Mouse (Mus musculus): ENCODE measurements around the gene Extl2.

Gene Extl2

GRCm38 (mm10) chr3:116006978-116007940 is at the start of gene Extl2, which contains the start of gene Slc30a7:
Gene Extl2 (plus strand): TSS chr3:116007462.
Gene Slc30a7 (minus strand): TSS chr3:116007406.
- DNase-seq (ENCODE audit: low read depth, low spot score) = peak; percentile 80

DNA sequence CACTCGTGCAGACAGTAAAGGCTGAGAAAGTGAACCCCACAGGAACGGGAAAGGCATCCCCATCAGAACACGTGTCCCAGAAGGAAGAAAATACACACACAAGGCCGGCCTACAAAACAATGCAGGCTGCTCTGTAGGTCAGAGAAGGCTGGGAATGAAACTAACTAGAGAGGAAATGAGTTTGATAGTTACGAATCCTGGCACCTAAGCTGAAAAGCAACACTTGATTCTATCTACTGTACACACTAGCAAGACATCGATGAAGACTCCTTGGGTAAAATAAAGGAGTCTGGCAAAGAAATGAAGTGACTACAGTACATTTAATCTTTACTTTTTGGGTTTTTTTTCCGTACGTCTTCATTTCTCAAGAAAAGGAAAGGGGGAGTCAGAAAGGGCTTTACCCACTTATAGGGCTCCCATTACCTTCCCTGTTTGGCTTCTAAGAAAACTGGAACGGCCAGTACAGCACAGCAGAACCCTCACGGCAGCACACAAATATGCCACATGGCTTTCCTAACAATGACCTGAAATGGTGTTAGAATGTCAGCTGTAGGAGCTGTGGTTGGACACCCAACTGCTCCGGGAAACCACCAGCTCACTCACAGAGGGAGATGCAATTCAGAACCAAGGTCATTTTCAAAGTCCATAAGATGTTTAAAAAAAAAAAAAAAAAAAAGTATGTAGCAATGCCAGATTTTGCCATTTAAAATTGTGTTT is 45.8 kb upstream of the Extl2 start:
- no peak for DNase-seq (ENCODE audit: low read depth, low spot score)

DNA sequence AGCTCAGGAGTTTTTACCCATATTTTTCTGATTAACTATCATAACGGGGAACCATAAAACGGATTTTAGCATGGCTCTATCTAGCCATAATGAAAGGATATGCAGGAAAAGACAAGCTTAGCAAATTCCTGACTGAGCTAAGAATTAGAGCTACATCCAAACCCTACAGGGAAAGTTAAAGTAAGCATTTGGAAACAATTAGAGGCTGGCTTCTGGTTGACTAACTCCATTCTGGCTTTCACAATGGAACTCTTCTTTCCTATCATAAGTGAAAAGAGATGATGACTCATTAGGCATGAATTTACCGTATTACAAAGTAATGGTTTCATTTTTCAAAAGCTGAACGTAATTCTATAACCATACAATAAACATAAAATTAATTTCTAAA is 45.2 kb upstream of the Extl2 start:
- no peak for DNase-seq (ENCODE audit: low read depth, low spot score)

DNA sequence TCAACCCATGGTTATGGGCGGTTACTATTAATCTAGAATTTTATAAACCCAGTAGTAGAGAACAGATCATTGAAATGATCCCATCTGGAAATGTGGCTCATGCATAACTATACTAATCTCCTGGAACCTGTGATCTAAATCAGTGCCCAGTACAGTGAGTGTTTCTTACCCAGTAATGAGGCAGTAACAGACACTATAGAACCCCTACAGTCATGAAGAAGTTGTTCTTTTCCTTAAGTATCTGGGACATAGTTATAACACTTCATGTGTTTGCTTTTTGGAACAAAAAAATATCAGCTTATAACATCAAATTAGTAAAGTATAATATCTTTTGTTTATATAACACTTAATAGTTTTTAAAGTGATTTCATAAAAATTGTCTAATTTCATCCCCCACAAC is 43.7 kb upstream of the Extl2 start:
- DNase-seq (ENCODE audit: low read depth, low spot score) = no peak

DNA sequence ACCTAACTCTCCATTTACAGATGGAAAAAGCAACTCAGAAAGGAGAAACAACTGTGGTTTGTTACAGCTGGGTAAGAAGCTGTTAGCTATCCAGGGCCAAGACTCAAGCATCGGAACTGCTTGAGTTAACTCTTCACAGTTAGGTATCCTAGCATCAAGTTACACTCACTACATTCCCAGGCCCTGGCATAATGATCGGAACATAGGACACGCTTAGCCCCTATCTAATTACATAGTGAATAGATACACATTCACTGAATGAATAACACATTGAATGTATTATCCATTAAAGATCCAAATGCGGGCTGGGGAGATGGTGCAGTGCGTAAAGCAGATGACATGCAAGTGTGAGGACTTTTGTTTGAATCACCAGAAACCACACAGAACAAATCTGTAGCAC is 43.2 kb upstream of the Extl2 start:
- DNase-seq (ENCODE audit: low read depth, low spot score) = no peak

DNA sequence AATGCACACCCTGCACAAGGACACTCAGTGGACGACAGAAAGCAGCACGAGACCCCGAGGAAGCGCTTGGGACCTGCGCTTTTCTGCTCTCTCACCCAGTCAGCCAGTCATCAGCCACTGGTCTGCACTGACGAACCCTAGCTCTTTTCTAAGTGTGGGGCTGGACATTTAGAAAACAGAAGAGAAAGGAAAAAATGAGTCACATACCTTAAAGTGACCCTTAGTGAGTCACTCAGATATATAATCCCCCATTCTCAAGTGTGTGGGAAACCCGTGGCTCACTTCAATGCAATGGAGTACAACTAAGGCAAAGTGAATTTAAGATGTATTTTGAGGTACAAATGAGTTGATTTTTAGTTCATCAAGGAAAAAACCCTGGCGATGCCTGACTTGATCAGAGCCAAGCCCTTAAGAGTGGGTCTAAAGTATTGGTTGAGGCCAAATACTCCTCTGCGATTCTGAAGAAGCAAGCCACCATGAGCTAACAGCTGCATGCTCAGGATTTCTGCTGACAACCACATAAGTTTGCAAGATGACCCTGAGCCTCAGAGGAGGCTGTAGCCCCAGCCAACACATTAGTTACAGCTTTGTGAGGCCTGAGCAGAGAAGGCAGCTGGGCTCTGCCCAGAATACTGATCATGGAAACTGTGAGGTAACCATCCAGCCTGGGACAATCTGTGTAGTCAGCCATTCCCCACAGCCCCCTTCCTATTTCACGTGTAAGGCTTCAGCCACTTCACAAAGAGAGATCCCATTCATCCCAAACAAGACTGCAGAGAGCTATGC is 38.3 kb upstream of the Extl2 start:
- no peak for DNase-seq (ENCODE audit: low read depth, low spot score)

- DNase-seq (ENCODE audit: low read depth, low spot score) = peak; percentile 51
Observed at GRCm38 (mm10) chr3:115971045-115971785, 36.0 kb upstream of the Extl2 start.

GRCm38 (mm10) chr3:115971891-115972646 is 35.2 kb upstream of the Extl2 start:
- DNase-seq (ENCODE audit: low read depth, low spot score) = peak; percentile 82

DNA sequence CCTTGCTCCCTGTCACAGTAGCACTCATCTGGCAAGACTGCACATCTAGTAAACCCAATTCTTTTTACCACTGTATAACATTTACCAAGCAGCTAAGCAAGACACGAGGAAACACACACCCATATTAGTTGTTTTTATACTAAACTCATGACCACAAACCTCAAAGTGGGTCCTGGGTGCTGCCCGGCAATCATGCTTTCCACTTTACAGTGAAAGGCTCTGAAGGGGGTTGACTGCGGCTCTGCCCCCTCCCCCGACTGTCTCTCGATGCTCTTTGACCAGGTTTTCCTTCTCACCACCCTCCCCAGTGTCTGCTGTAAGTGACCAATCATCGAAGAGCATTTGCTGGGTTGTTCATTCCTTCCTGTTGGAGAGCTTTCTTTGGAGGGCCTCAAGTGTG is 33.0 kb upstream of the Extl2 start:
- peak; percentile 66 for DNase-seq (ENCODE audit: low read depth, low spot score)

DNA sequence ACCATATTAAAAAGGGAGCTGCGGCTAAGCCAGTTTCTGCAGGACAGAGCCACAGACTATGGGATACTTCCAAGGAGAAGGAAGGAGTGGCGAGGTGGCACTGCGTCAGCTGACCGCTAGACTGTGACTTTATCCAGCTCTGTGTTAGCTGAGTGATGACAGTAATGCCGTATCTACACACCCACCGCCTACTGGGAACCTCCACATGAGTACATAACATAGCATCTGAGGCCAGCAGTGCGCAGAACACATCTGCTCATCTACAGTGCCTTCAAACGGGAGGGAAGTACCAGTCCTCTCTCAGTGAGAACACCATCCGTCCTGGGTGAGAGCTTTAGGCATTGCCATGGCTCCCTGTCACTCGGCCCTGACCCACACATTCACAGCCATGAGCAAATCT is 32.3 kb upstream of the Extl2 start:
- DNase-seq (ENCODE audit: low read depth, low spot score) = peak; percentile 57

DNA sequence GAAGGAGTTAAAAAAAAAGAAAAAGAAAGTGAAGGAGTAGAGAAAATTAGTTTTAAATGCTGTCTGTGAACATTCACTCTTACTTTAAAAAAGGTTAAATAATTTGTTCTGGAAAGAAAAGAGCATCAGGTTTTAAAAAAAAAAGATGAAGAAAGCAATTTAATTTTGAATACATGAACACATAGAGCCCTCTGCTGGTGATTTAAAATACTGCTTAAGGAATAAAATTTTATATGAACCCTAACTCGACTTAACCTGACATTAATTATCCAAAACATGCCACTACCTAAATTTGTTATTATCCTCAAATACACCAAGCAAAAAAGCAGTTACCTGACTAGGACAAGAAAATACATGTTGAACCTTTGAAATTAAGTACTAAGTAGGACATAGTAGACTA is 28.3 kb upstream of the Extl2 start:
- peak; percentile 70 for DNase-seq (ENCODE audit: low read depth, low spot score)

- no peak for DNase-seq (ENCODE audit: low read depth, low spot score)
Observed at GRCm38 (mm10) chr3:115983217-115983616, 24.0 kb upstream of the Extl2 start.

GRCm38 (mm10) chr3:115984653-115985052 is 22.6 kb upstream of the Extl2 start:
- DNase-seq (ENCODE audit: low read depth, low spot score) = no peak

- no peak for DNase-seq (ENCODE audit: low read depth, low spot score)
Observed at GRCm38 (mm10) chr3:115985183-115985892, 21.9 kb upstream of the Extl2 start.

DNA sequence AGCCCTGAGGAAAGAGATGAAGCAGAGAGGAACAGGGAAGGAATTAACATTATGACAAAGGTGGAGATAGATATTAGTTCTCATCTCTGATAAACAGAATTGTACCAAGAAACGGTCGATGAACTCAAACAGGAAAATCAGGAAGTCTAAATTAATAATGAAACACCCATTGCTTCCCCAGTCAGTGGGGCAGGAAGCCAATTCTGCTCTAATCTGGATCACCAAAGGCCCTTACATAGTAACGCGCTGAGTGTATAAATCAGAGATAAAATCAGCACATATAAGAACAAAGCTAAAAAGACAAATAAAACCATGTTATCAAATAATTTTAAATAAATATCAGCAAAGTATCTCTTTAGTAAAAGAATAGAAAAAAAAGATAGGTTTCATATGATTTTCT is 15.2 kb upstream of the Extl2 start:
- DNase-seq (ENCODE audit: low read depth, low spot score) = no peak

GRCm38 (mm10) chr3:115992588-115992987 is 14.7 kb upstream of the Extl2 start:
- no peak for DNase-seq (ENCODE audit: low read depth, low spot score)

- no peak for DNase-seq (ENCODE audit: low read depth, low spot score)
Observed at GRCm38 (mm10) chr3:115993025-115993424, 14.2 kb upstream of the Extl2 start.

DNA sequence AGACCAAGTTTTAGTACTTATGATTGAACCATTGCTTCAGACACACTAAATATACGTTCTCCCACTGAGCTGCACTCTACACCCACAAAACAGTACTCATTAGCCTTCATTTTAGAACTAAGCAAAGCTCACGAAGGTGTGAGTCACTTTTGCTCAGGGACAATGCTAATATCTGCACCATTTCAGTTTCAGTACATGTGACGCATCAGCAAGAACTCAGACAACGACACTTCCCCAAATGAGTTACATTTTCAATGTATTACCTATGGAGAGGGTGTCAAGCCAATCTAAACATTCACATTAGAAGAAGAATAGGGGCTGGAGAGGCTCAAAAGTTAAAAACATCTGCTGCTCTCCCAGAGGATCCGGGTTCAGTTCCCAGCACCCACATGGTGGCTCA is 10.3 kb upstream of the Extl2 start:
- DNase-seq (ENCODE audit: low read depth, low spot score) = no peak

DNA sequence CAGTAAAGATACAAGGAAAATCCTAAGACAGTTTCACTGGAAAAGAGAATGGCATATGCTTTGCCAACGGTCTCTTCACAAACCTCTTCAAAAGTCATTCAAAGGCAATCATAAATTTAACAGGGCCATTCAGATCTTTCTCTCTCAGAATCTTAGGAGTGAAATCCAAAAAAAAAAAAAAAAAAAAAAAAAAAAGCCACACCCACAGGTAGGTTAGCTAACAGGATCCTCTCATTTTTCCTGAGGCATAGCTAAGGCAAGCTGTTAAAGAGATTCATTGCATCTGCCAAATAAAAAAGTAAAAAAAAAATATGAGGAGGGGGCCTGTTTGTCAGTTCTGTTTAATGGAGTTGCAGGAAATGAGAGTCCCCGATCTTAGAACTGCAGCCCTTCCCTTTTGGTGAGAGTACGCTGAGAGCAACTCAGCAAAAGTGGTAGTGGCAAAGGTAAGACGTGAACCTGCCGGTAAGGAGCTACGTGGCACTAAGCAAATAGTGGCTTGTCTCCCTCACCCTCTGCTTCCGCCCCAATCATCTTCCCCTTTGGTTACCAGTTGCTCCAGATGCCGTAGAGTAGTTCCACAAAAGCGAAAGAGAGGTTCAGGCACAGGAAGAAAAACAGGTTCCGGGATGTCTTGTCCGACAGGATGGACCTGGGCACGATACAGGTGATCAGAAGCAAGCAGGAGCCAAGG is 831 bp upstream of the Extl2 start:
- peak; percentile 77 for DNase-seq (ENCODE audit: low read depth, low spot score)

All from CD4-positive, CD25-positive, alpha-beta regulatory T cell, adult 2 months (primary cell).